In the genomic region with DNA sequence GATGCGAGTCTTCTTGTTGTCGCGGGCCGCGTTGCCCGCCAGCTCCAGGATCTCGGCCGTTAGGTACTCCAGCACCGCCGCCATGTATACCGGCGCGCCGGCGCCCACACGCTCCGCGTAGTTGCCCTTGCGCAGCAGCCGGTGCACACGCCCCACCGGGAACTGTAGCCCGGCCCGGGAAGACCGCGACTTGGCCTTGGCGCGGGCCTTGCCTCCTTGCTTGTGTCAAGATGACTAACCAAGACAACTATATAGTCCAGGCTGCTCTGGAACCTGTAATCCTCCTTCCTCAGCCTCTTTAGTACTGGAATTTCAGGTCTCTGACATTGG, we compare ENCODE assay signal across 8 mouse cellular contexts. TPM values are rescaled to one million over a fixed set of nuclear protein-coding genes. Genes with fewer than 3 reads are reported as not detected.
DNase-seq lines count a peak whose midpoint lies in the region; ATAC-seq lines count a peak whose summit lies in the region.
"Not testable (repeated sequence)": the region's sequence is repeated elsewhere in the genome, so short reads cannot be mapped to it uniquely, and the experiment has no call there.

No protein-coding gene starts in this region.

- H3K4me2 ChIP-seq in embryonic facial prominence, embryonic 11.5 days (ENCODE audit: low read depth, low read length), result peak overlapping the region; percentile 40
- peak overlapping the region; percentile 52 for H3K4me2 ChIP-seq in intestine, embryonic 16.5 days (ENCODE audit: low read depth, low read length)

- not testable (repeated sequence) for H3K9me3 ChIP-seq in embryonic facial prominence, embryonic 11.5 days (replicated peaks; ENCODE audit: control insufficient read depth, low read length); intestine, embryonic 16.5 days (ENCODE audit: control insufficient read depth, low read length)

- peak; percentile 55 for DNase-seq in adrenal gland, postnatal 10 days
- DNase-seq in embryonic facial prominence, embryonic 11.5 days (ENCODE audit: low spot score), result not testable (repeated sequence)
- peak; percentile 95 for DNase-seq in heart, adult 11 months
- peak; percentile 38 to 54 for DNase-seq in left cerebral cortex, postnatal 14 days (ENCODE audit: low spot score in 2 of 2)
- peak; percentile 64 to 67 for DNase-seq in right cerebral cortex, postnatal 10 days (ENCODE audit: low spot score in 2 of 2)
- DNase-seq in urinary bladder, adult 2 months (ENCODE audit: low spot score), result peak; percentile 43

- 4% methylated on average over 27 of the region's 28 CpGs for WGBS in embryonic facial prominence, embryonic 11.5 days
- WGBS in intestine, embryonic 16.5 days, result 7% methylated on average over 28 of the region's 28 CpGs

- intact Hi-C loops in left cerebral cortex, postnatal 14 days (cut with DNase I), result not testable (repeated sequence)

- not testable (repeated sequence) for H3K4me1 ChIP-seq in embryonic facial prominence, embryonic 11.5 days (ENCODE audit: control insufficient read depth, insufficient read depth, low read length); intestine, embryonic 16.5 days (ENCODE audit: control insufficient read depth, insufficient read depth, low read length)

- H3K36me3 ChIP-seq in embryonic facial prominence, embryonic 11.5 days (replicated peaks; ENCODE audit: control insufficient read depth, insufficient read depth, low read depth, low read length); intestine, embryonic 16.5 days (ENCODE audit: control insufficient read depth, insufficient read depth, low read length): not testable (repeated sequence)

- not testable (repeated sequence) for H3K27me3 ChIP-seq in embryonic facial prominence, embryonic 11.5 days (ENCODE audit: control insufficient read depth, insufficient read depth, low read length); intestine, embryonic 16.5 days (replicated peaks; ENCODE audit: control insufficient read depth, insufficient read depth, low read length)

- not testable (repeated sequence) for H3K27ac ChIP-seq in embryonic facial prominence, embryonic 11.5 days (replicated peaks; ENCODE audit: low read depth, low read length); intestine, embryonic 16.5 days (ENCODE audit: low read length)

- H3K4me3 ChIP-seq in embryonic facial prominence, embryonic 11.5 days (ENCODE audit: low read depth, low read length), result 0 out of 2 replicates have a peak overlapping the region, but pooled peaks have one; percentile 15
- peak overlapping the region; percentile 39 for H3K4me3 ChIP-seq in intestine, embryonic 16.5 days (ENCODE audit: low read length)

- not testable (repeated sequence) for ATAC-seq in embryonic facial prominence, embryonic 11.5 days (replicated peaks; ENCODE audit: insufficient number of reproducible peaks, low FRiP score, low TSS enrichment, low read depth)
- peak; percentile 73 for ATAC-seq in intestine, embryonic 16.5 days
- ATAC-seq in megakaryocyte progenitor cell, adult 5-6 weeks (replicated peaks; ENCODE audit: poor library complexity), result peak; percentile 75

- H3K9ac ChIP-seq in embryonic facial prominence, embryonic 11.5 days (replicated peaks; ENCODE audit: low read length), result 0 out of 2 replicates have a peak overlapping the region, but pooled peaks have one; percentile 32
- H3K9ac ChIP-seq in intestine, embryonic 16.5 days (ENCODE audit: low read depth, low read length), result 0 out of 2 replicates have a peak overlapping the region, but pooled peaks have one; percentile 33

RNA-seq across cellular contexts. Expression of a gene that starts 32.0 kb away (rescaled TPM):
- under 1 TPM; 0.81 to 0.91 TPM for total RNA-seq in adrenal gland, postnatal 10 days (2021)
- polyA plus RNA-seq in embryonic facial prominence, embryonic 11.5 days (2014; fragmentation: Nextera tagmentation; extraction: Ambion mirVana), result 0.91 and 1.7 TPM in 2 replicates
- 1.9 and 2.4 TPM in 2 replicates for polyA plus RNA-seq in intestine, embryonic 16.5 days (2015; fragmentation: Nextera tagmentation; extraction: Ambion mirVana)
- under 1 TPM; 0.61 to 0.72 TPM for total RNA-seq in left cerebral cortex, postnatal 14 days (2021)
- total RNA-seq in megakaryocyte progenitor cell, adult 5-6 weeks (2015), result not detected in 2 replicates
- total RNA-seq in megakaryocyte progenitor cell, adult 5-6 weeks (2017), result not detected in 2 replicates
- polyA plus RNA-seq in urinary bladder, adult 2 months (2012; rRNA removed), result 2.0 and 3.4 TPM in 2 replicates
